ENCODE assay signal across 8 mouse cellular contexts in genomic region chrX:96133260-96133659, GRCm38 (mm10). TPM values are rescaled to one million over a fixed set of nuclear protein-coding genes. Genes with fewer than 3 reads are reported as not detected.
DNase-seq lines count a peak whose midpoint lies in the region; ATAC-seq and TF ChIP-seq lines count a peak whose summit lies in the region.

No protein-coding gene starts in this region.

- no peaks in the 10 kb centered on the region for H3K36me3 ChIP-seq in liver, embryonic 15.5 days (replicated peaks)

- no peaks in the 10 kb centered on the region for H3K27me3 ChIP-seq in cerebellum, adult 2 months (ENCODE audit: control insufficient read depth, insufficient read depth, low read length)
- no peaks in the 10 kb centered on the region for H3K27me3 ChIP-seq in liver, embryonic 15.5 days

- TF ChIP-seq CTCF in cerebellum, adult 2 months (IDR thresholded peaks at IDR 0.05; ENCODE audit: borderline replicate concordance, insufficient read depth, low read depth, low read length) = peak; percentile 24; the same call in 1 of the 2 replicates

- ATAC-seq in liver, embryonic 15.5 days (ENCODE audit: insufficient read depth) = no peak
- ATAC-seq in inflammation-experienced regulatory T-cells, adult 6 months = no peak

- H3K4me1 ChIP-seq in cerebellum, adult 2 months (ENCODE audit: control insufficient read depth, insufficient read depth, low read length) = no peaks in the 10 kb centered on the region
- H3K4me1 ChIP-seq in liver, embryonic 15.5 days (replicated peaks) = peaks cover 38% of the 10 kb centered on the region

- TF ChIP-seq POLR2A in cerebellum, adult 2 months (IDR thresholded peaks at IDR 0.05; ENCODE audit: borderline replicate concordance, insufficient read depth, low read length) = no peak

- no peak overlapping the region for H3K9ac ChIP-seq in liver, embryonic 15.5 days

- WGBS in cerebellum, adult 2 months = 13% methylated on average over 2 of the region's 2 CpGs
- WGBS in liver, embryonic 15.5 days (ENCODE audit: insufficient replicate concordance) = 17% methylated on average over 2 of the region's 2 CpGs

- DNase-seq in cerebellum, adult 2 months = peak; percentile 9 to 25
- no peak for DNase-seq in cerebellum, adult 11 months
- DNase-seq in testis, postnatal 14 days (ENCODE audit: low spot score) = peak; percentile 4
- no peak for DNase-seq in testis, postnatal 10 days (ENCODE audit: low spot score)
- DNase-seq in heart, adult 9 months (ENCODE audit: low spot score in 2 of 2) = peak; percentile 81 to 84
- DNase-seq in thymus, postnatal 0 days (ENCODE audit: low spot score) = peak; percentile 40

- no peak overlapping the region for H3K27ac ChIP-seq in cerebellum, adult 2 months (ENCODE audit: insufficient read depth, low read length)
- H3K27ac ChIP-seq in liver, embryonic 15.5 days (replicated peaks) = peak overlapping the region; percentile 41; the same call in 1 of the 2 replicates

- H3K4me2 ChIP-seq in liver, embryonic 15.5 days = no peak overlapping the region

- H3K4me3 ChIP-seq in cerebellum, adult 2 months (replicated peaks; ENCODE audit: insufficient read depth, low read depth, low read length) = no peak overlapping the region
- H3K4me3 ChIP-seq in liver, embryonic 15.5 days (replicated peaks) = no peak overlapping the region

- H3K9me3 ChIP-seq in liver, embryonic 15.5 days (replicated peaks) = no peaks in the 10 kb centered on the region

RNA-seq across cellular contexts. Expression of gene Msn, which starts 37.4 kb away (rescaled TPM):
- 33.0 and 37.6 TPM in 2 replicates for polyA plus RNA-seq in cerebellum, adult 2 months (2012; rRNA removed)
- 53.3 and 53.9 TPM in 2 replicates for polyA plus RNA-seq in liver, embryonic 15.5 days (2015; fragmentation: Nextera tagmentation; extraction: Ambion mirVana)
- 186 and 211 TPM in 2 replicates for polyA plus RNA-seq in thymus, postnatal 0 days (2015; fragmentation: Nextera tagmentation; extraction: Ambion mirVana)
- 100 to 1,000 TPM; 734 to 778 (median 742) TPM for polyA plus RNA-seq in inflammation-experienced regulatory T-cells, adult 6 months (2017; shearing (Covaris generic))

Comparison
In these comparisons a context has a peak if more than half of its experiments do, and no peak if none do; other contexts are left out.
1. DNase-seq: peak in cerebellum, adult 2 months (2 of 2), testis, postnatal 14 days (single experiment), heart, adult 9 months (2 of 2) and thymus, postnatal 0 days (single experiment); none in cerebellum, adult 11 months (single experiment) and testis, postnatal 10 days (single experiment).